Mouse (Mus musculus): ENCODE results near the gene D16Ertd472e. TPM values are rescaled to one million over a fixed set of nuclear protein-coding genes. Genes with fewer than 3 reads are reported as not detected.
"Not testable (repeated sequence)": the region's sequence is repeated elsewhere in the genome, so short reads cannot be mapped to it uniquely, and the experiment has no call there.

The D16Ertd472e gene
- polyA plus RNA-seq, 1 experiment from 2014 or later: 6.8 TPM

DNA sequence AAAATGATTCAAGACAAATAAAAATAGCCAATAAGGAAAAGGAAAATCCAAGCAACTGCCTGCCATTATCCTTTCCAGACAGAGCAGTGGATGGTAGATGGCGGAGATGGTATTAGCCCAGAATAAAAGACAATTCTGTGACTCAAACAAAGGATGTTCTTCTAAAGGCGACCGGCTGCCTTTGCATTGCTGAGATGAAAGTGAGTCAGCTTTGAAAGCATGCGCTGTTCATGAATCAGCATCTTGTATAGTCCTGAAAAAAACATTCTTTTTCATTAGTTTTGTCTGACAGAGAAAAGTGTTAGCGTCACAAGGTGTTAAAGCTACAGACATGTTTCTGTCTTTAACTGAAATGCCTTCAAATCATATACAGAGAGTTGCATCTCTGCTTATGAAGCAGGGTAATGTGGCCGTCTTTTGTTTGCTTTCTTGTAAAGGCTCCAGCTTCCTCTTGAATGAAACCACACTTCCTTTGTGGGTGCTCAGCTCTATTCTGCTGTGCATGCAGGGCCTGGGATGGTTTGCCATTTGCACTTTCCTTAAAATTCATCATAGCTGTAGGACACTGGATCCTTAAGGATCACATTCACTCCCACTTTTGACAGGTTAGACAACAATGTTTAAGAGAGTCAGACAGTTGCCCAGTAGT lies 44.4 kb downstream of the D16Ertd472e start:
- Histone ChIP-seq H3K4me1 (replicated peaks) (no peaks in the 10 kb centered on the region), H3K4me2 (no peak overlapping the region), H3K4me3 (no peak overlapping the region), H3K36me3 (no peaks in the 10 kb centered on the region), H3K9ac (no peak overlapping the region), H3K9me3 (no peaks in the 10 kb centered on the region), H3K27me3 (no peaks in the 10 kb centered on the region), H3K27ac (replicated peaks) (no peak overlapping the region)
- WGBS: 42% methylated on average over 6 of the region's 6 CpGs
- no peak for ATAC-seq (ENCODE audit: low read depth)

DNA sequence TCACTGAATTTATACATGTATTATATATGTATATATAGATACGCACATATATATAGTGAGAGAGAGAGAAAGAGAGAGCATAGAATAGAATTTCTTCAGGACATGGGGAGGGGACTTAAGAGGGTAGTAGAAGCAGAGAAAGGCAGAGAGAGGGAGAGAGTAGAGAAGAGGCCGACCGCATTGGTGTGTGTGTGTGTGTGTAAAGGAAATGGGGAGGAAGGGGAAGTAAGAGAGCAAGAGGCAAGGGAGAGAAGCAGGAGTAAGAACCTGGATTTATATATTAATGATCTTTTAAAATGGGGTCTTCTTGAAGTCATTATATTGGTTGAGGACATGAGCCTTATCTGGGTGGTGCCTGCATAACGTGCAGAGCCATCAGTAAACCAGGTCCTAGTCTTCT lies 53.5 kb downstream of the D16Ertd472e start:
- Histone ChIP-seq H3K9ac (no peak overlapping the region), H3K9me3 (no peaks in the 10 kb centered on the region), H3K27me3 (no peaks in the 10 kb centered on the region), H3K4me3 (no peak overlapping the region), H3K27ac (replicated peaks) (no peak overlapping the region), H3K4me1 (replicated peaks) (no peaks in the 10 kb centered on the region), H3K36me3 (no peaks in the 10 kb centered on the region), H3K4me2 (no peak overlapping the region)
- ATAC-seq (ENCODE audit: low read depth): no peak
- 84% methylated on average over 4 of the region's 4 CpGs for WGBS

DNA sequence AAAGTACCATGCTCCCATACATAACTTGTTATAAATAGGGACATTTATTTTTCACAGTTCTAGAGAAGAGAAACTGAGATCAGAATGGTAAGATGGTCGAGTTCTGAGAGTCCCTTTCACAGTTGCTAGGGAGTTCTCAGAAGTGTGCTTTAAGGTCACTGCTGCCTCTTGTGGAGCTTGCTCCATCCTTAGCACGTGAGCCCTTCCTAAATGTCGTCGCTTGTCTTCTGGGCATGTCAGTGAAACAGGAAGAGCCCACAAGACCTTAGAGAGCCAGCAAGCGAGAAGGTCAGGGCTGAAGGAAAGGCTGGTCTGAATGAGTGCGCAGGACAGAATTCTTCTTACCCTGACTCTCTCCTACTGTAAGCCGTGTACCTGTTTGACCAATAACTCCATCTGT lies 57.8 kb downstream of the D16Ertd472e start:
- H3K27ac ChIP-seq (replicated peaks): no peak overlapping the region
- 78% methylated on average over 7 of the region's 7 CpGs for WGBS
- H3K9ac ChIP-seq: no peak overlapping the region
- H3K36me3 ChIP-seq: no peaks in the 10 kb centered on the region
- no peak for ATAC-seq (ENCODE audit: low read depth)
- H3K27me3 ChIP-seq: no peaks in the 10 kb centered on the region
- no peak overlapping the region for H3K4me3 ChIP-seq
- H3K4me1 ChIP-seq (replicated peaks): no peaks in the 10 kb centered on the region
- H3K9me3 ChIP-seq: no peaks in the 10 kb centered on the region
- H3K4me2 ChIP-seq: no peak overlapping the region

DNA sequence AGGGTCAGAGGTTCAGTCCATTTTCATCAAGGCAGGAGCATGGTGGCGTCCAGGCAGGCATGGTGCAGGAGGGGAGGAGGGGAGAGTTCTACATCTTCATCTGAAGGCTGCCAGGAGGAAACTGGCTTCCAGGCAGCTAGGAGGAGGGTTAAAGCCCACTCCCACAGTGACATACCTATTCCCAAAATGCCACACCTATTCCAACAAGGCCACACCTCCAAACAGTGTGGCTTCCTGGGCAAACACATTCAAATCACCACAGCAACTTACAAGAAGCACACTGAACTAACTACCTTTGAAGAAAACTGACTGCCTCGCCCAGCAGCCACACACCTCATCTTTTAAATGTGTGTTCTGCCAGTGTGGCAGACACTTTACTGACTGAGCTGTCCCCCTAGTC lies 59.3 kb downstream of the D16Ertd472e start:
- Histone ChIP-seq H3K27ac (replicated peaks) (no peak overlapping the region), H3K9me3 (no peaks in the 10 kb centered on the region), H3K4me3 (no peak overlapping the region), H3K4me1 (replicated peaks) (no peaks in the 10 kb centered on the region), H3K27me3 (no peaks in the 10 kb centered on the region), H3K9ac (no peak overlapping the region), H3K4me2 (no peak overlapping the region), H3K36me3 (no peaks in the 10 kb centered on the region)
- WGBS: 84% methylated on average over 2 of the region's 2 CpGs
- no peak for ATAC-seq (ENCODE audit: low read depth)

DNA sequence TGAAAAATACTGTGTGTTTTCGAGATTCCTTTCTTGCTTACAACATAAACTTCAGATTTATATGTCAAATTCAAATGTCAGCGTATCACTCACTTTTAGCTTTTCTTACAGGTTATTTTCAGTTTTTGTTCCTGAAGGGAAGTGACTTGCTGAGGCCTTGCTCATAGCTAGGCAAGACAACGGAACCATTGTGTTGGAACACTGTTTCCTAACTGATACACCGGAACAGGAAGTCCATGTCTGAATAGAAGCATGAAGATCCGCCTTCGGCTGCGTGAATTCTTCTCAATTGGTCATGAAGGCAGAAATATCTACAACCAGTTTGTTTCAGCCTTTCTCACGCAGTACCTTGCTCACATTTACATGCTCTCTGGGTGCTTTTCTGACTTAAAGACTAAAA lies 65.0 kb downstream of the D16Ertd472e start:
- Histone ChIP-seq H3K4me1 (replicated peaks) (no peaks in the 10 kb centered on the region), H3K9me3 (no peaks in the 10 kb centered on the region), H3K27ac (replicated peaks) (no peak overlapping the region), H3K4me2 (no peak overlapping the region), H3K36me3 (no peaks in the 10 kb centered on the region), H3K4me3 (no peak overlapping the region), H3K27me3 (no peaks in the 10 kb centered on the region), H3K9ac (no peak overlapping the region)
- WGBS: 85% methylated on average over 8 of the region's 8 CpGs
- no peak for ATAC-seq (ENCODE audit: low read depth)

DNA sequence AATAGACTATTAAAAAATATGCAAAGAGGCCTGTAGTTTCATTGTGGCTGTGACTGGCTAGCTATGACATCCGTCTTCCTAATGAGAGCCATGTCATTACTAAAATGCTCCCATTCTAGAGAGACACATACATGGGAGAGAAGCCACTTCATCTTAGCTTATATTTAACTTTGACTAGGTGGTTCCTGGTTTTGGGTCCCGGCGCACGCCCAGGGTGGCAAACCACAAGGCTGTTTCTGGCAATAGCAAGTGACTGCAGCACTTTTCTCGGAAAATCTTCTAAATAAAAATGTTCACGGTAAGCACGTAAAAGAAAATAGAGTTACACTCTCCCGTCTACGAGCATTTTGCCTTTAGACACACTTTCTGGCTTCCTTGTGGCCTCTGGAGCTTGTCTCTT lies 74.0 kb downstream of the D16Ertd472e start:
- 93% methylated on average over 9 of the region's 9 CpGs for WGBS
- no peaks in the 10 kb centered on the region for H3K27me3 ChIP-seq
- H3K27ac ChIP-seq (replicated peaks): no peak overlapping the region
- no peak for ATAC-seq (ENCODE audit: low read depth)
- H3K4me1 ChIP-seq (replicated peaks): no peaks in the 10 kb centered on the region
- no peaks in the 10 kb centered on the region for H3K9me3 ChIP-seq
- no peaks in the 10 kb centered on the region for H3K36me3 ChIP-seq
- no peak overlapping the region for H3K4me3 ChIP-seq
- no peak overlapping the region for H3K4me2 ChIP-seq
- H3K9ac ChIP-seq: no peak overlapping the region

DNA sequence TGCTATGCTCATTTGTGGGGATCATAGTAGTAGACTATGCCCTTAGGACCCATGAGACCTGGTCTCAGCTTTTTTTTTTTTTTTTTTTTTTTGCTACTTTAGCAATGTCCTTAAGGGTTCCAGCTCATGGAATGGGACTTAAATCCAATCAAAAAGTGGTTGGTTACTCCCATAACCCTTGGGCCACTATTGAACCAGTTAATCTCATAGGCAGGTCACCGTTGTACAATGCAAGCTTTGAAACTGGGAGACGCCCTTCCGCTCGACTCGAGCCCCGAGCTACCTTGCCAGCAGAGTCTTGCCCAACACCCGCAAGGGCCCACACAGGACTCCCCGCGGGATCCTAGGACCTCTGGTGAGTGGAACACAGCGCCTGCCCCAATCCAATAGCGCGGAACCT lies 83.8 kb downstream of the D16Ertd472e start:
- ATAC-seq (ENCODE audit: low read depth); H3K9me3 ChIP-seq; H3K36me3 ChIP-seq; H3K4me3 ChIP-seq; H3K4me2 ChIP-seq; H3K9ac ChIP-seq; H3K27ac ChIP-seq (replicated peaks); H3K27me3 ChIP-seq; H3K4me1 ChIP-seq (replicated peaks): not testable (repeated sequence)
- WGBS: 96% methylated on average over 12 of the region's 12 CpGs

DNA sequence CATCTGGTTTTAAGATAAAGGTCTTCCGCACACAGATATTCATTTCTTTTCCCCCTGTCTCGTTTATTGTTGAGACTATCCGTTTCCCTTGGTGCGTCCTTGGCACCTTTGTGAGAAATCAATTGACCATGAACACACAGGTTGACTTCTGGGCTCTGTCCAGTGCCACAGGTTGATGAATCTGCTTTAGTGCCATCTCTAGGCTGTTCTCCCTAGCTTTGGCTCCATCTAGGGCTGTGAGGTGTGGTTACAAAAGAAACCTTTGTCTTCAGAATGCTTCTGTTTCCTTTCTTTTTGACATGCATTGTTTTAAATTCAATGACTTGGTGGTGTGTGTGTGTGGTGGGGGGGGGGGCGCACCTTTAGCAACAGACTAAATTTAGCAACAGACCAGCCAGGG lies 85.7 kb downstream of the D16Ertd472e start:
- Histone ChIP-seq H3K4me3 (no peak overlapping the region), H3K27ac (replicated peaks) (no peak overlapping the region), H3K36me3 (no peaks in the 10 kb centered on the region), H3K27me3 (no peaks in the 10 kb centered on the region), H3K9ac (no peak overlapping the region), H3K4me1 (replicated peaks) (peaks cover 8% of the 10 kb centered on the region; the same call in 1 of the 2 replicates), H3K4me2 (peak overlapping the region; percentile 38; the same call in 1 of the 2 replicates), H3K9me3 (no peaks in the 10 kb centered on the region)
- WGBS: 63% methylated on average over 5 of the region's 5 CpGs
- ATAC-seq (ENCODE audit: low read depth): no peak

Other genes with a start within 250 kb of the D16Ertd472e start
- 23.8 and 25.3 TPM in 2 replicates for gene Btg3, start 199.5 kb downstream of the D16Ertd472e start, polyA plus RNA-seq (2015; fragmentation: Nextera tagmentation; extraction: Ambion mirVana)

All from neural tube, embryonic 13.5 days (tissue).